Mouse (Mus musculus) ES-E14 (cell line): ENCODE data around the gene Ostc.

ENCODE experiments used
- CHD2 ChIP-seq: IDR thresholded peaks from 2 replicates; pipeline ENCODE4 v1.6.1; 2014; ENCODE audit warnings: mild to moderate bottlenecking, low read depth, low read length, inconsistent platforms
- HCFC1 ChIP-seq: IDR thresholded peaks from 2 replicates; pipeline ENCODE4 v1.6.1; 2012; ENCODE audit warnings: low read length, inconsistent platforms, borderline replicate concordance; ENCODE audit not compliant: insufficient read depth
- MAFK ChIP-seq: IDR thresholded peaks from 2 replicates; pipeline ENCODE4 v1.6.1; 2014; ENCODE audit warnings: mild to moderate bottlenecking, low read depth, low read length, inconsistent platforms; ENCODE audit not compliant: insufficient read depth
- ZC3H11A ChIP-seq: IDR thresholded peaks from 2 replicates; pipeline ENCODE4 v1.6.1; 2012; ENCODE audit warnings: low read depth, mild to moderate bottlenecking, inconsistent platforms, low read length, borderline replicate concordance
- ZNF384 ChIP-seq: IDR thresholded peaks from 2 replicates; pipeline ENCODE4 v1.6.1; 2012; ENCODE audit warnings: low read depth, low read length, inconsistent platforms

DNA sequence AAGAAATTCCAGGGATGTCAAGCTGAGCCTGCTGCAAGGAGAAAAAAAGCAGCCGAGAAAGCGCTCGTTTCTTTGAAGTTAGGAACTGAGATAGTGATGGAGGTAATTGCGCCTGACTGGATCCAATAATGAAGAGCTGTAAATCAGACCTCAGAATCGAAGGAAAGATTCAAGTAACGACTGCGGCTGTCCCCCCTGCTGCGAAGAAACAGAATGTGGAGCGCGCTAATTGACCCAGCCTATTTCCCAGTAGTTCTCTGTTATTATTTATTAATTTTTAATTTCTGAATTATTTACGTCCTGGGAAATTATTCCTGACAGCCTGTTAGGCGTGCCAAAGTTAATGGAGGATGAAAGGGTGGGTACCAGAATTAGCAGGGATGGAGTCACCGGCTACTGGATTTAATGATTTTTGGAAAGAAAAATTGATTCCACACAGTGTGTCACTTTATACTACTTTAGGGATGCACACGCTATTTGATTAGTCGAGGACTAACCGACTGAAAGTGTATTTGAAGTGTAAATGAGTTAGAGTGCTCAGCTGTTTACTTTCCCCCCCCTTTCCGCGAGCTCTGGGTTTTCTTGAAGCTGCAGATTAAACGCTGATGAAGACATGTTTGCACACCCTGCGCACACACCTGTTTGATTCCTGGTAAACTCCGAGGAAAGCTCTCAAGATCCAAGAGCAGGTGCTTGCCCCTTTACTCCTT, 28.6 kb upstream of the Ostc start:
- TF ChIP-seq MAFK (no peak), CHD2 (no peak), ZC3H11A (no peak), ZNF384 (no peak), HCFC1 (no peak)
